Mouse (Mus musculus) left cerebral cortex, adult 9 months (tissue): Measurements from ENCODE around the gene Pnrc2.

Experiments
- DNase-seq, 2 experiments: peaks; one replicate each; pipeline ENCODE4 v3.0.0; 2022; ENCODE audit warnings: low spot score in 2 of 2

Gene Pnrc2

GRCm38 (mm10) chr4:135823298-135823697 lies 50.4 kb downstream of the Pnrc2 start:
- DNase-seq: no peak

- DNase-seq: no peak
Measured at GRCm38 (mm10) chr4:135821772-135822171, 51.9 kb downstream of the Pnrc2 start.
